Mouse (Mus musculus): Measurements from ENCODE around the gene Mxd1. TPM values are rescaled to one million over a fixed set of nuclear protein-coding genes. Genes with fewer than 3 reads are reported as not detected.

Mxd1 gene
- polyA plus RNA-seq, 1 experiment, result 31.4 TPM

DNA sequence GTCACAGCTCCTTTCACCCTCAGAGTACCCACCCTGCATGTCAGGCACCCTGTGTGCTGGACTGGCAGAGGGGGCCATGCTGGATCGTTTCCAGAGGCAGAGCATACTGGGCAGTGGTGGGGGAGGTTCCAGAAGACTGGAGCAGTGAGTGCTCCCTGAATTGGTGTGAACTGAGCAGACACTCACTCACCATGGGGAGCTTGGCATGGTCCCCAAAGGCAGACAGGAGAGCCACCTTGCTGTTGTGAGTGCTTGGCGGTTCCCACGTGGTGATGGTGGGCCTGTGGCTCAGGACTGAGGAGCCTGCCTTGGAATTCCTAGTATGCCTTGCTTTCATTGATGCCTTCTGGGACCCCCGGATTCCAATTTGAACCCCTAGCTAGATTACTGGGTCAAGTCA, 45.8 kb downstream of the Mxd1 start:
- peaks cover 2% of the 10 kb centered on the region; the same call in 1 of the 2 replicates for H3K4me1 ChIP-seq (ENCODE audit: control insufficient read depth, insufficient read depth, low read length)
- H3K27ac ChIP-seq (ENCODE audit: control insufficient read depth, insufficient read depth, low read depth, low read length), result no peak overlapping the region
- H3K4me3 ChIP-seq (ENCODE audit: control insufficient read depth, low read depth, low read length), result no peak overlapping the region
- no peaks in the 10 kb centered on the region for H3K36me3 ChIP-seq (ENCODE audit: control insufficient read depth, insufficient read depth, low read length)
- H3K27me3 ChIP-seq (ENCODE audit: control insufficient read depth, insufficient read depth, low read length), result no peaks in the 10 kb centered on the region
- TF ChIP-seq POLR2A (IDR thresholded peaks at IDR 0.05; ENCODE audit: control insufficient read depth, low read depth, low read length) (no peak), CTCF (IDR thresholded peaks at IDR 0.05; ENCODE audit: control insufficient read depth, insufficient read depth, insufficient replicate concordance, low read depth, low read length) (no peak)

DNA sequence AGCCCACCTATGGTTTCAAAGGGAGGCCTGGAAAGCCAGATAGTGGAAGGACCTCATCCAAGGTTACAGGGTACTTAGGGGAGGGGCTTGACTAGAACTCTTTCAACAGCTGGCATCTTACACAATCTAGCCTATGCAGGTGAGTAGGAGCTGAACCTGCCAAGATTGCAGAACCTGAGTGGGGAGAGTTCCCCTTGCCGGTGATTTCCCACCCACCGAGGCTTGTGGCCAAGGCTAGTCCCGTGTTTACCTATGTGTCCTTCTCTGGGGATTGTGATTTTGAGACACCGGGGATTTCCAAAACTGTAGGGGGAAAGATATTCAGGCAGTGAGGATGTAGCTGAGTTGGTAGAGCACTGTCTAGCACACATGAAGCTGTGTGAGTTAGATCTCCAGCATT, 53.7 kb downstream of the Mxd1 start:
- no peak overlapping the region for H3K4me3 ChIP-seq (ENCODE audit: control insufficient read depth, low read depth, low read length)
- no peaks in the 10 kb centered on the region for H3K4me1 ChIP-seq (ENCODE audit: control insufficient read depth, insufficient read depth, low read length)
- H3K36me3 ChIP-seq (ENCODE audit: control insufficient read depth, insufficient read depth, low read length), result no peaks in the 10 kb centered on the region
- no peak overlapping the region for H3K27ac ChIP-seq (ENCODE audit: control insufficient read depth, insufficient read depth, low read depth, low read length)
- no peaks in the 10 kb centered on the region for H3K27me3 ChIP-seq (ENCODE audit: control insufficient read depth, insufficient read depth, low read length)
- no peak for TF ChIP-seq POLR2A (IDR thresholded peaks at IDR 0.05; ENCODE audit: control insufficient read depth, low read depth, low read length)
- TF ChIP-seq CTCF (IDR thresholded peaks at IDR 0.05; ENCODE audit: control insufficient read depth, insufficient read depth, insufficient replicate concordance, low read depth, low read length), result no peak

DNA sequence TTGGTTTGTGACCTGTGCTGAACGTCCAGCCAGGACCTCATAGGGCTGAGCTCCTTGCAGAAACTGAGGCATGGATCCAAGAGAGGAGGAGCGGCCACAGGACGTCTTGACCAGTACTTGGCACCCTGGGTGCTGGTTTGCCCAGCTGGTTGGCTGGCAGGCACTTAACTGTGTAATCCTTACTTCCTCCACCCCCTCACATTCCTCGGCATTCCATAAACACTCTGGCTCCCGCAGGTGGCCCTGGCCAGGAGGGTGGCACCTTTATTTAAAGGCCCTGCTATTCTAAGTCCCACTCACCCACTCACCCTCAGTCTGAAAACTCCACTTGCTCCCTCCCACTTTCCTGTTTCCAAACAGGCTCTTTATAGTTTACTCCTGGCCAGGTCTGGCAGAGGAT, 58.2 kb downstream of the Mxd1 start:
- Histone ChIP-seq H3K36me3 (ENCODE audit: control insufficient read depth, insufficient read depth, low read length) (no peaks in the 10 kb centered on the region), H3K4me1 (ENCODE audit: control insufficient read depth, insufficient read depth, low read length) (no peaks in the 10 kb centered on the region), H3K27me3 (ENCODE audit: control insufficient read depth, insufficient read depth, low read length) (no peaks in the 10 kb centered on the region), H3K4me3 (ENCODE audit: control insufficient read depth, low read depth, low read length) (no peak overlapping the region), H3K27ac (ENCODE audit: control insufficient read depth, insufficient read depth, low read depth, low read length) (no peak overlapping the region)
- no peak for TF ChIP-seq POLR2A (IDR thresholded peaks at IDR 0.05; ENCODE audit: control insufficient read depth, low read depth, low read length)
- no peak for TF ChIP-seq CTCF (IDR thresholded peaks at IDR 0.05; ENCODE audit: control insufficient read depth, insufficient read depth, insufficient replicate concordance, low read depth, low read length)

DNA sequence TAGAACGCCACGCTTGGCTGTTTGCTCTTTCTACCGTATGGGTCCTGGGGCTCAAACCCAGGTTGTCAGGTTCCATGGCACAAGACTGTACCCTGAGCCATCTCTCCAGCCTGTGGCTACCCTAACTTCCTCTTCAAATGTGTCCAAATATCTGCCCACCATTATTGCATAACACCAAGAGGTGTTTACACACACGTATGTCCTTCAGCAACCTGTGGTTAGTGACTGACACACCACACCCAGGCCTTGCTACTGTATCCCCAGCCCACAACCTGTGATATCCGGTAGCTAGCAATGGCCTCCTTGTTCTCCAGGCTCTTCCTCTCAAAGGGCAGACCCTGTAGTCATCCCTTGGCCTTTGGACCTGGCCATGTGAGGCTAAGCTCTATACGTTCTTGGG, 59.7 kb downstream of the Mxd1 start:
- TF ChIP-seq POLR2A (IDR thresholded peaks at IDR 0.05; ENCODE audit: control insufficient read depth, low read depth, low read length) (no peak), CTCF (IDR thresholded peaks at IDR 0.05; ENCODE audit: control insufficient read depth, insufficient read depth, insufficient replicate concordance, low read depth, low read length) (no peak)
- H3K27me3 ChIP-seq (ENCODE audit: control insufficient read depth, insufficient read depth, low read length), result no peaks in the 10 kb centered on the region
- H3K4me3 ChIP-seq (ENCODE audit: control insufficient read depth, low read depth, low read length), result no peak overlapping the region
- H3K4me1 ChIP-seq (ENCODE audit: control insufficient read depth, insufficient read depth, low read length), result no peaks in the 10 kb centered on the region
- H3K27ac ChIP-seq (ENCODE audit: control insufficient read depth, insufficient read depth, low read depth, low read length), result no peak overlapping the region
- no peaks in the 10 kb centered on the region for H3K36me3 ChIP-seq (ENCODE audit: control insufficient read depth, insufficient read depth, low read length)

DNA sequence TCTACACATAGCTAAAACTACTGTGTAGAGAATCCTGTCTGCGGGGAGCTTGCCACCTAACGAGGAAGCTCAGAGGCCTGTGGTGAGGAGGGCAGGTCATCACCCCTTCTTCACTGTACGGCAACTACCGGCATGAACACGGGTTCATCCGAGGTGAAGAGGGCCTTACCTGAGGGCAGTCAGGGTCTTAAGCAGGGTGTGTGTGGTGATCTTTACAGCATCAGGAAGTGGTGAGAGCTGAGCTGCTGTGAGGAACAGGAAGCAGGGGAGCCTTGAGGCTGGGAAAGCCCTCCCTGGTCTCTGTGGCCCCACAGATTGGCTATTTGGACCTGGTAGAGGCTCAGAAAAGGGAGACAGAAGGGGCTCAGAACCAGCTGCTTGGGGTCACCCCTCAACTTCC, 61.5 kb downstream of the Mxd1 start:
- Histone ChIP-seq H3K4me3 (ENCODE audit: control insufficient read depth, low read depth, low read length) (no peak overlapping the region), H3K27me3 (ENCODE audit: control insufficient read depth, insufficient read depth, low read length) (no peaks in the 10 kb centered on the region), H3K27ac (ENCODE audit: control insufficient read depth, insufficient read depth, low read depth, low read length) (no peak overlapping the region), H3K4me1 (ENCODE audit: control insufficient read depth, insufficient read depth, low read length) (no peaks in the 10 kb centered on the region), H3K36me3 (ENCODE audit: control insufficient read depth, insufficient read depth, low read length) (no peaks in the 10 kb centered on the region)
- TF ChIP-seq POLR2A (IDR thresholded peaks at IDR 0.05; ENCODE audit: control insufficient read depth, low read depth, low read length), result no peak
- no peak for TF ChIP-seq CTCF (IDR thresholded peaks at IDR 0.05; ENCODE audit: control insufficient read depth, insufficient read depth, insufficient replicate concordance, low read depth, low read length)

DNA sequence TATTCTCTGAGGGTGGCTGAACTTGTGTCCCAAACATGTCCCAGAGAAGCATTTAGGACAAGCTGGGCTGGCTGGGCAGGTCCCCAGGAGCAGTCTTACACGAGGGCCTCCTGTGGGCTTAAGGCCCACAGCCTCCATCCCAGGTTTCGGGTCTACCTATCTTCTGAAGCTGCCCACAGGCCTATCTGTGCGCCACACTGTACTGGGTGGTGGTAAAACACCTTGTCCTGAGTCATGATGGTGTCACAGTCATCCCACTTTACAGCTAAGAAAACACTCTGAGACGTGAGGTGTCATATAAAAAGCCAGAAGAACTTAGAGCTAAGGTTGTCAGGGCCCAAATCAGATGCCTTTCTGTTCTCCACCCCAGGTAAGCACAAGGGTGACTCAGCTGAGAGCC, 62.7 kb downstream of the Mxd1 start:
- no peaks in the 10 kb centered on the region for H3K36me3 ChIP-seq (ENCODE audit: control insufficient read depth, insufficient read depth, low read length)
- no peaks in the 10 kb centered on the region for H3K27me3 ChIP-seq (ENCODE audit: control insufficient read depth, insufficient read depth, low read length)
- no peak overlapping the region for H3K4me3 ChIP-seq (ENCODE audit: control insufficient read depth, low read depth, low read length)
- TF ChIP-seq CTCF (IDR thresholded peaks at IDR 0.05; ENCODE audit: control insufficient read depth, insufficient read depth, insufficient replicate concordance, low read depth, low read length) (no peak), POLR2A (IDR thresholded peaks at IDR 0.05; ENCODE audit: control insufficient read depth, low read depth, low read length) (no peak)
- H3K27ac ChIP-seq (ENCODE audit: control insufficient read depth, insufficient read depth, low read depth, low read length), result no peak overlapping the region
- no peaks in the 10 kb centered on the region for H3K4me1 ChIP-seq (ENCODE audit: control insufficient read depth, insufficient read depth, low read length)

DNA sequence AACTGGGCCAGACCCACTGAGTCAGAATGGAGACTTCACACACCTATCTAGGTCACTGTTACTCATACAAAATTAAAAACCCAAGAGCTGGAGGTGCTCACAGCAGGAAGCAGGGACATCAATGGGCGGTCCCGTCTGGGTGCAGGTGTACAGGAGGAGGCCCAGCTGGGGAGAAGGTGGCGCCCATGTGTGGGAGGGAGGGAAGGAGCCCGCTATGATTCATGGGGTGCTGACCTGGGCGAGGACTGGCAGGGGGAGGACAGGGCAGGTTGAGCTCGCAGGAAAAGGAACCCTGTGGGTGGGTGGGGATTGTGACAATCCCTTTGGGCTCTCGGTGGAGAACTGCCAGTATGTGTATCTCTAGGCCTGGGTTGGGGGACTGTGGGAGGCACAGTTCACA, 63.7 kb downstream of the Mxd1 start:
- Histone ChIP-seq H3K27me3 (ENCODE audit: control insufficient read depth, insufficient read depth, low read length) (no peaks in the 10 kb centered on the region), H3K36me3 (ENCODE audit: control insufficient read depth, insufficient read depth, low read length) (no peaks in the 10 kb centered on the region), H3K4me1 (ENCODE audit: control insufficient read depth, insufficient read depth, low read length) (no peaks in the 10 kb centered on the region), H3K4me3 (ENCODE audit: control insufficient read depth, low read depth, low read length) (no peak overlapping the region), H3K27ac (ENCODE audit: control insufficient read depth, insufficient read depth, low read depth, low read length) (no peak overlapping the region)
- no peak for TF ChIP-seq POLR2A (IDR thresholded peaks at IDR 0.05; ENCODE audit: control insufficient read depth, low read depth, low read length)
- no peak for TF ChIP-seq CTCF (IDR thresholded peaks at IDR 0.05; ENCODE audit: control insufficient read depth, insufficient read depth, insufficient replicate concordance, low read depth, low read length)

DNA sequence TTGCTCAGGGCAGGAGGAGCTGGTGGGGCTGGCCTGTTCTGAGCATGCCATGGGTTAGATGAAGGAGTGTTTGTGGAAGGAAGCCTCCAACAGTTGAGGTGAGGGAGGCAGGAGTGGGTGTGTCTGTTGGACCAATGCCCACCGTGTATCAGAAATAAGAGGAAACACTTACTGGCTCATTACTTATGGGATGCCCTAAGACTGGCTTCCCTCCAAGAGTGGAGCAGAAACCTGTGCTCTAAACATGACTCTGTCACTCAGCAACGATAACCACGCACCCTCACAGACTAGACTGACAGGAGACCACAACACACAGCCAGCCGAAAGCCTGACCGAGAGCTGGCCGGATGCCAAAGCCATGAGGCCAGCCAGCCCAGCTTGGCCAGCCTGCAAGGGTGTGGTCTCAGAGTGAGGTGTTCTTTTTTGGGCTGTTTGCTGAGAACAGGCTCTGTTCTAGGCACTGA, 69.0 kb downstream of the Mxd1 start:
- no peak overlapping the region for H3K27ac ChIP-seq (ENCODE audit: control insufficient read depth, insufficient read depth, low read depth, low read length)
- H3K4me3 ChIP-seq (ENCODE audit: control insufficient read depth, low read depth, low read length), result no peak overlapping the region
- TF ChIP-seq POLR2A (IDR thresholded peaks at IDR 0.05; ENCODE audit: control insufficient read depth, low read depth, low read length), result no peak
- no peak for TF ChIP-seq CTCF (IDR thresholded peaks at IDR 0.05; ENCODE audit: control insufficient read depth, insufficient read depth, insufficient replicate concordance, low read depth, low read length)
- peaks cover 5% of the 10 kb centered on the region for H3K4me1 ChIP-seq (ENCODE audit: control insufficient read depth, insufficient read depth, low read length)
- H3K27me3 ChIP-seq (ENCODE audit: control insufficient read depth, insufficient read depth, low read length), result no peaks in the 10 kb centered on the region
- no peaks in the 10 kb centered on the region for H3K36me3 ChIP-seq (ENCODE audit: control insufficient read depth, insufficient read depth, low read length)

All from testis, adult 2 months (tissue).